Mouse (Mus musculus): ENCODE data around the gene Tle1.

GRCm38 (mm10) chr4:72160102-72160511, 40.6 kb downstream of the Tle1 start:
- TF ChIP-seq POLR2A (IDR thresholded peaks at IDR 0.05; ENCODE audit: insufficient read depth, low read depth, low read length) = no peak
- no peak for TF ChIP-seq CTCF (IDR thresholded peaks at IDR 0.05)
- TF ChIP-seq EP300 (IDR thresholded peaks at IDR 0.05; ENCODE audit: insufficient read depth, low read depth, low read length) = no peak

All from heart, adult 2 months (tissue).